Mouse (Mus musculus) liver, embryonic 14.5 days (tissue): ENCODE measurements around the gene Iqcc.

Experiments
- CTCF ChIP-seq: IDR thresholded peaks from 2 replicates; pipeline ENCODE4 v1.5.1; 2016; ENCODE audit warnings: antibody characterized with exemption, low read depth, control low read depth
- EP300 ChIP-seq: IDR thresholded peaks from 2 replicates; pipeline ENCODE4 v1.6.1; 2016; ENCODE audit warnings: antibody characterized with exemption, low read depth

GRCm38 (mm10) chr4:129577688-129578087 lies 41.2 kb downstream of the Iqcc start:
- TF ChIP-seq CTCF, result no peak
- no peak for TF ChIP-seq EP300
